Mouse (Mus musculus): ENCODE measurements at regions not wholly inside any gene's neighbourhood (a gene's known extent, or its start where the extent isn't known, plus 50 kb on each side); places are given as distances from the start of the nearest gene placed in this dataset.

DNA sequence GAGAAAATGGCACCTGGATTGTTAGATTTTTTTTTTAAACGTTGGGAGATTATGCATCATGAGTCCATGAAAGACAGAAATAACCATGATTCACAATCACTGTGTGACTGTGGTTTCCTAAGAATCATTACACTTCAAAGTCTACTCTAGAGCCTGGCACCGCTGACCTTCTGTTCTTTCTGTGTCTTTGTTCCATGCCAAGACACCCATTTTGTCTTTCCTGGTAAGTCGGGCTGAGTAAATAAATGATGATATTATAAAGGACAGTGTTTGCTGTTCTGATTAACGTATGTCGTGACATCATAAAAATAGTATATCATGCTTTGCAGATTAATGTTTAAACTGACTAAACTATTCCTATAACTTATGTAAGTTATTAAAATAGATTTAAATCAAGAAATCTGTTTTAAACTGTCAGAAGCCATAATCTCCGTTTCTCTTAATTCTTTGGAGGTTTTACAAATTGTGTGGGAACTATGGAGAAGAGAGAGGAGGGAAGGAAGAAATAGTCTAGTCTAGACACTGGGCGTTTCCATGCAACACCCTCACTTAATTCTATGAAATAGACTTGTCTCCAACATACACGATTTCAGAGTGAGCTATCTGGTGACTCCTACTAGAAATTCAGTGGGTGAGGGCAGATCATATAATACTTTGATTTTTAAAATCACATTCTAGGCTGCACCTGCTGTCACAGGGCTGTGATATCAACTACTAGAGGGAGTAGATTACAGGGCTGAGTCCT is 388.7 kb downstream of the Klf5 start:
- no peak for TF ChIP-seq GATA1 (IDR thresholded peaks at IDR 0.05; ENCODE audit: borderline replicate concordance, low read length)
- TF ChIP-seq FLI1 (IDR thresholded peaks at IDR 0.05; ENCODE audit: low read length), result no peak
- Histone ChIP-seq H3K9me3 (peaks cover 8% of the 10 kb centered on the region; the same call in 1 of the 2 replicates), H3K4me3 (replicated peaks) (no peak overlapping the region), H3K36me3 (replicated peaks; ENCODE audit: low read length) (no peaks in the 10 kb centered on the region), H3K4me1 (no peaks in the 10 kb centered on the region), H3K27me3 (replicated peaks) (no peaks in the 10 kb centered on the region)

DNA sequence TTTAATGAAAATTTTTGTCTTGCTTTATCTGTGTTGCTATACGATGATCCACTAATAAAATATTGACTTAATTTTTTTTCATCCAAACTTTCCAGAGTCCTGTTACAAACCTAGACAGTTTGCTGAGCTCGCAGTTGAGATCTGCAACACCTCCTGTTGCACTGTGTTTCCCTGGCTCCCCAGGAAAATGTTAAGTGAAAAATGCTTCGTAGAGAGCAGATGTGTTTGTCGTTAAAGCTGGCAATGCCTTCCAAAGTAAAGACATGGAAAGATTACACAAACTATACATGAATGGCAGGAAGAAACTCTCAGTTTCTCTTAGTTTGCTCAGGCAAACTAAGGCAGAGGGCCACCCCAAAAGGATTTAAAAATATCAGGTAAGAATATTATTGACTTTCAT is 389.9 kb downstream of the Klf5 start:
- Histone ChIP-seq H3K9me3 (0 out of 2 replicates have a peak, but pooled peaks cover 3% of the 10 kb centered on the region), H3K4me3 (replicated peaks) (no peak overlapping the region), H3K27me3 (replicated peaks) (no peaks in the 10 kb centered on the region), H3K36me3 (replicated peaks; ENCODE audit: low read length) (no peaks in the 10 kb centered on the region), H3K4me1 (no peaks in the 10 kb centered on the region)
- no peak for TF ChIP-seq FLI1 (IDR thresholded peaks at IDR 0.05; ENCODE audit: low read length)
- TF ChIP-seq GATA1 (IDR thresholded peaks at IDR 0.05; ENCODE audit: borderline replicate concordance, low read length), result no peak

DNA sequence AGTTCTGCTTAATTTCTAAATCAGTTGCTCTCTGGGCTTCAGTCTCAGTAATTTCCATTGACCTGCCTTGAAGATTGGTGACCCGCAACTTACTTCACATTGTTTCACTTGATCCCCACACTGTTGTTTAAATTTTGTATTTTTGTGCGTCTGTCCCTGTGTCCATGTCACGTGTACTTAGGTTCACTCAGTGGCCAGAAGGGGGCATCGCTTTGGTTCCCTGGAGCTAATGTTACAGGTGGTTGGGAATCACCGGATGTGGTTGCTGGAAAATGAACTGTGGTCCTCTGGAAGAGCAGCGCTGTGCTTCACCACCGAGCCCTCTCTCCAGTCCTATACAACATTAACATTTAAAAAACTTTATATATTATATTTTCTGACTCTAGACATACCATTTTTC is 397.8 kb downstream of the Klf5 start:
- Histone ChIP-seq H3K4me3 (replicated peaks) (no peak overlapping the region), H3K4me1 (no peaks in the 10 kb centered on the region), H3K9me3 (peaks cover 7% of the 10 kb centered on the region; the same call in 1 of the 2 replicates), H3K27me3 (replicated peaks) (no peaks in the 10 kb centered on the region), H3K36me3 (replicated peaks; ENCODE audit: low read length) (no peaks in the 10 kb centered on the region)
- no peak for TF ChIP-seq GATA1 (IDR thresholded peaks at IDR 0.05; ENCODE audit: borderline replicate concordance, low read length)
- no peak for TF ChIP-seq FLI1 (IDR thresholded peaks at IDR 0.05; ENCODE audit: low read length)

GRCm38 (mm10) chr14:99699545-99699944 is 401.1 kb downstream of the Klf5 start:
- H3K4me3 ChIP-seq (replicated peaks), result no peak overlapping the region

GRCm38 (mm10) chr14:99706004-99706403 is 407.5 kb downstream of the Klf5 start:
- Histone ChIP-seq H3K4me3 (replicated peaks) (no peak overlapping the region), H3K36me3 (replicated peaks; ENCODE audit: low read length) (no peaks in the 10 kb centered on the region), H3K4me1 (no peaks in the 10 kb centered on the region), H3K27me3 (replicated peaks) (no peaks in the 10 kb centered on the region), H3K9me3 (0 out of 2 replicates have a peak, but pooled peaks cover 3% of the 10 kb centered on the region)
- TF ChIP-seq FLI1 (IDR thresholded peaks at IDR 0.05; ENCODE audit: low read length) (no peak), GATA1 (IDR thresholded peaks at IDR 0.05; ENCODE audit: borderline replicate concordance, low read length) (no peak)

More at GRCm38 (mm10) chr14:99699545-99699944, 401.1 kb downstream of the Klf5 start:
- Histone ChIP-seq H3K36me3 (replicated peaks; ENCODE audit: low read length) (no peaks in the 10 kb centered on the region), H3K4me1 (no peaks in the 10 kb centered on the region), H3K27me3 (replicated peaks) (no peaks in the 10 kb centered on the region), H3K9me3 (peaks cover 3% of the 10 kb centered on the region; the same call in 1 of the 2 replicates)
- TF ChIP-seq GATA1 (IDR thresholded peaks at IDR 0.05; ENCODE audit: borderline replicate concordance, low read length), result no peak
- no peak for TF ChIP-seq FLI1 (IDR thresholded peaks at IDR 0.05; ENCODE audit: low read length)

DNA sequence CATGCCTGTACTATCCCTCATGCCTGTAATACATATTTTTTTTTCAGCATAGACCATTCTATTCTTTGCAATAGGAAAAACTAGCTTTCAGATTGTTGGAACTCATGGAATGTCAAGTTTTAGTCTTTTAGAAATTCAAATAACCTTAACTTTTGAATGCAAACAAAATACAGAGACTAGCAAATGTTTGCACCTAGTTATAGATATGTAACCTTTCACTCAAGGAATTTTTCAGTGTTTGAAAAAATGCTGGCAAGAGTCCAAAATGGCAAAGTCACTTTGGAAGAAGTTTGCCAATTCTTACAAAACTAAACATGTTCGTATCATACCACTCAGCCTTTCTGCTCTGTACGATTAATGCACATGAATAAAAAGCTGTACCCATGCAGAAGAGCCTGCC is 409.6 kb downstream of the Klf5 start:
- no peaks in the 10 kb centered on the region for H3K36me3 ChIP-seq (replicated peaks; ENCODE audit: low read length)
- H3K4me1 ChIP-seq, result no peaks in the 10 kb centered on the region
- H3K9me3 ChIP-seq, result 0 out of 2 replicates have a peak, but pooled peaks cover 3% of the 10 kb centered on the region
- H3K27me3 ChIP-seq (replicated peaks), result no peaks in the 10 kb centered on the region
- TF ChIP-seq FLI1 (IDR thresholded peaks at IDR 0.05; ENCODE audit: low read length) (no peak), GATA1 (IDR thresholded peaks at IDR 0.05; ENCODE audit: borderline replicate concordance, low read length) (no peak)
- H3K4me3 ChIP-seq (replicated peaks), result no peak overlapping the region

GRCm38 (mm10) chr14:99709764-99710163 is 411.3 kb downstream of the Klf5 start:
- no peaks in the 10 kb centered on the region for H3K27me3 ChIP-seq (replicated peaks)
- H3K4me1 ChIP-seq, result no peaks in the 10 kb centered on the region
- no peak for TF ChIP-seq GATA1 (IDR thresholded peaks at IDR 0.05; ENCODE audit: borderline replicate concordance, low read length)
- no peak for TF ChIP-seq FLI1 (IDR thresholded peaks at IDR 0.05; ENCODE audit: low read length)
- no peak overlapping the region for H3K4me3 ChIP-seq (replicated peaks)
- 0 out of 2 replicates have a peak, but pooled peaks cover 3% of the 10 kb centered on the region for H3K9me3 ChIP-seq
- H3K36me3 ChIP-seq (replicated peaks; ENCODE audit: low read length), result no peaks in the 10 kb centered on the region

- Histone ChIP-seq H3K9me3 (0 out of 2 replicates have a peak, but pooled peaks cover 3% of the 10 kb centered on the region), H3K36me3 (replicated peaks; ENCODE audit: low read length) (no peaks in the 10 kb centered on the region), H3K27me3 (replicated peaks) (no peaks in the 10 kb centered on the region), H3K4me3 (replicated peaks) (no peak overlapping the region), H3K4me1 (no peaks in the 10 kb centered on the region)
- TF ChIP-seq FLI1 (IDR thresholded peaks at IDR 0.05; ENCODE audit: low read length) (no peak), GATA1 (IDR thresholded peaks at IDR 0.05; ENCODE audit: borderline replicate concordance, low read length) (no peak)
Measured at GRCm38 (mm10) chr14:99710656-99711177, 412.2 kb downstream of the Klf5 start.

- Histone ChIP-seq H3K4me3 (replicated peaks) (no peak overlapping the region), H3K9me3 (0 out of 2 replicates have a peak, but pooled peaks cover 3% of the 10 kb centered on the region), H3K36me3 (replicated peaks; ENCODE audit: low read length) (no peaks in the 10 kb centered on the region), H3K4me1 (no peaks in the 10 kb centered on the region), H3K27me3 (replicated peaks) (no peaks in the 10 kb centered on the region)
- TF ChIP-seq FLI1 (IDR thresholded peaks at IDR 0.05; ENCODE audit: low read length) (no peak), GATA1 (IDR thresholded peaks at IDR 0.05; ENCODE audit: borderline replicate concordance, low read length) (no peak)
Measured at GRCm38 (mm10) chr14:99712624-99713023, 414.1 kb downstream of the Klf5 start.

Data from megakaryocyte, embryonic 14.5 days (primary cell).